Mouse (Mus musculus) forebrain, embryonic 11.5 days (tissue): ENCODE results near the gene Spag6l. TPM values are rescaled to one million over a fixed set of nuclear protein-coding genes. Genes with fewer than 3 reads are reported as not detected.
A peak's percentile ranks its signal among the peaks of the same experiment; 100 is the strongest.
"Not testable (repeated sequence)": the region's sequence is repeated elsewhere in the genome, so short reads cannot be mapped to it uniquely, and the experiment has no call there.

Experiments used
- ATAC-seq: fragments of 200-750 bp; cut with Nextera tagmentation; replicated peaks from 2 replicates; pipeline ENCODE4 v1.8.0; 2017; ENCODE audit warnings: moderate TSS enrichment; ENCODE audit not compliant: low FRiP score
- DNase-seq: peaks from one replicate; pipeline ENCODE4 v3.0.0-alpha.2; 2017; ENCODE audit warnings: low spot score
- H3K27ac ChIP-seq: fragments of 300-500 bp; sonication (generic); 2 replicates; pipeline ENCODE4 v1.5.1; 2014; ENCODE audit warnings: low read depth, low read length
- H3K27me3 ChIP-seq: fragments of 300-500 bp; sonication (generic); 2 replicates; pipeline ENCODE4 v1.6.1; 2014; ENCODE audit warnings: mild to moderate bottlenecking, low read length, mixed read lengths; ENCODE audit not compliant: control insufficient read depth, insufficient read depth
- H3K36me3 ChIP-seq: fragments of 300-500 bp; sonication (generic); 2 replicates; pipeline ENCODE4 v1.6.1; 2014; ENCODE audit warnings: mild to moderate bottlenecking, low read length, moderate library complexity, mixed read lengths; ENCODE audit not compliant: control insufficient read depth, insufficient read depth
- H3K4me1 ChIP-seq: fragments of 300-500 bp; sonication (generic); replicated peaks from 2 replicates; pipeline ENCODE4 v1.6.1; 2014; ENCODE audit warnings: low read length, mixed read lengths; ENCODE audit not compliant: control insufficient read depth, insufficient read depth
- H3K4me2 ChIP-seq: fragments of 300-500 bp; sonication (generic); 2 replicates; pipeline ENCODE4 v1.6.1; 2014; ENCODE audit warnings: low read depth, mild to moderate bottlenecking, low read length, moderate library complexity, mixed read lengths; ENCODE audit not compliant: severe bottlenecking
- H3K4me3 ChIP-seq: fragments of 300-500 bp; sonication (generic); 2 replicates; pipeline ENCODE4 v1.5.1; 2014; ENCODE audit warnings: low read depth, low read length
- H3K9ac ChIP-seq: fragments of 300-500 bp; sonication (generic); 2 replicates; pipeline ENCODE4 v1.6.1; 2014; ENCODE audit warnings: low read length
- H3K9me3 ChIP-seq: fragments of 300-500 bp; sonication (generic); 2 replicates; pipeline ENCODE4 v1.6.1; 2016; ENCODE audit warnings: low read length, mixed read lengths; ENCODE audit not compliant: control insufficient read depth
- WGBS: fragments of 180-500 bp; shearing (Covaris S2); extraction: QIAGEN DNeasy Blood & Tissue Kit; methylation state at CpG from one replicate; pipeline ENCODE4 v1.1.7; 2014; 5-methylcytosine and 5-hydroxymethylcytosine counted together
- polyA plus RNA-seq: library from polyadenylated mRNA; unstranded; fragments of >200 nt; fragmentation: Nextera tagmentation; extraction: Ambion mirVana; gene quantifications from 2 replicates; pipeline ENCODE4 v1.2.1, GENCODE M21; 2014

The Spag6l gene
- polyA plus RNA-seq, 1 experiment from 2014 or later: 1.4 TPM

DNA sequence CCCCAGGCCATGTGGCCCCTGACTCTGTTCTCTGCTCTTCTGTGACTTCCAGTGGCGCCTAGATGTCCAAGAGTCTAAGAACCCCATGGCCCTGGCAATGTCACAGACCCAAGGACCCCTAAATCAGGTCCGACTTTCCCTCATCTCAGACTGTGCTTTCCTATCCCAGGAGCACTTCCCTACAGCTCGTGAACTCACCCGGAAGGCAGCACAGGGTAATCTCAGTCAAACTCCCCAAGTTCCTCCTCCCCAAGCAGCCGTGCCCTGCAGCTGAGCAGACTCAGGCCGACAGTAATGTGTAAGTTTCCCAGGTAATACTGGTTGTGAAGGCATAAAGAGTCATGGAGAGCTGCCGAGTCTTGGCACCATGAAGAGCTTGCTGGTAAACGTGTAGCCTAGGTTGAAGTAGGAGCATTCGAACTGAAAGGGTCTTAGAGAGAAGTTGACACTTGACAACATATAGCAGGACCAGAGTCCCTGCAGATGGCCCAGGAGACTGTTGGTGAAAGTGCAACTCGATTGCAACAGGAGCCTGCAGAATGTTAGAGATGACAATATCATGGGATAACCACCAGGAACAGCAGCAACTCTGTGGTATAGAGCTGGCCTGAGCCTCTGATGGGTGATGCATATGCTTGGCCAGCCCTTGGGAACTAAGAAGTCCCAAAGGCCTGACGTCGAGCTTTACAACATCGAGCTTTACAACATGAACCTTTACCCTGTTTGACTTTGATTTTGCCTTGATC lies 27.6 kb upstream of the Spag6l start:
- Histone ChIP-seq H3K4me1 (no peaks in the 10 kb centered on the region), H3K27me3 (no peaks in the 10 kb centered on the region), H3K4me3 (no peak overlapping the region), H3K9ac (no peak overlapping the region), H3K27ac (no peak overlapping the region), H3K36me3 (no peaks in the 10 kb centered on the region), H3K9me3 (no peaks in the 10 kb centered on the region), H3K4me2 (no peak overlapping the region)
- WGBS: 77% methylated on average over 13 of the region's 13 CpGs
- DNase-seq (no peak), ATAC-seq (no peak)

DNA sequence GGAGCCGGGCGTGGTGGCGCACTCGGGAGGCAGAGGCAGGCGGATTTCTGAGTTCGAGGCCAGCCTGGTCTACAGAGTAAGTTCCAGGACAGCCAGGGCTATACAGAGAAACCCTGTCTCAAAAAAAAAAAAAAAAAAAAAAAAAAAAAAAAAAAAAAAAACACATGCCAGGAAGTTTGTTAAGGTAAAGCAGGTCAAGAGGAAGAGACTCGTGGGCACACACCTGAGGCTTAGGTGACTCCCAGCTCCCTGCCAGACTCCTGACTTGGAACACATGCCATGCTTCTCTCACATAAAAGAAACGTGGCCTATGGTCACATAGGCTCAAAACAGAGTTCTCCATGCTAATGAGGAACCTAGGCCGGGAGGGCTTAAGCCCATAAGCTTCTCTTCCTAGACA lies 26.8 kb upstream of the Spag6l start:
- H3K9me3 ChIP-seq, ATAC-seq, H3K4me2 ChIP-seq, H3K36me3 ChIP-seq, H3K4me1 ChIP-seq, H3K27ac ChIP-seq, H3K27me3 ChIP-seq, DNase-seq, H3K9ac ChIP-seq, H3K4me3 ChIP-seq: not testable (repeated sequence)
- 84% methylated on average over 9 of the region's 9 CpGs for WGBS

DNA sequence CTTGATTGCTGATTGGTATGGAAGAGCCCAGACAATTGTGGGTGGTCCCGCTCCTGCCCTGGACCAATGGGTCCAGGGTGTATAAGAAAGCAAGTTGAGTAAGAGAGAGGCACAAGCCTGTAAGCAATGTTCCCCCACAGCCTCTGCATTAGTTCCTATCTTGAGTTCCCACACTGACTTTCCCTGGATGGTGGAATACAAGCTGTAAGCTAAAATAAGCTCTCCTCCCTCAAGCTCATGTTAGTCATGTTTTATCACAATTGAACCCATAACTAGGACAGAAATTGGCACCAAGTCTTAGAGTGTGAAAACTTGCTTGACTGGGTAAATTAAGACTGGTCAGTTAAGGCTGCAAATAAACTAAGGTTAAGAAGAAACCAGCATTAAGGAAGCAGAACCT lies 26.3 kb upstream of the Spag6l start:
- ATAC-seq: no peak
- H3K27me3 ChIP-seq: no peaks in the 10 kb centered on the region
- no peaks in the 10 kb centered on the region for H3K4me1 ChIP-seq
- no peak overlapping the region for H3K9ac ChIP-seq
- no peak overlapping the region for H3K4me3 ChIP-seq
- H3K36me3 ChIP-seq: no peaks in the 10 kb centered on the region
- no peak overlapping the region for H3K4me2 ChIP-seq
- DNase-seq: no peak
- H3K27ac ChIP-seq: no peak overlapping the region
- WGBS: 97% methylated on average over 1 of the region's 1 CpGs
- no peaks in the 10 kb centered on the region for H3K9me3 ChIP-seq

DNA sequence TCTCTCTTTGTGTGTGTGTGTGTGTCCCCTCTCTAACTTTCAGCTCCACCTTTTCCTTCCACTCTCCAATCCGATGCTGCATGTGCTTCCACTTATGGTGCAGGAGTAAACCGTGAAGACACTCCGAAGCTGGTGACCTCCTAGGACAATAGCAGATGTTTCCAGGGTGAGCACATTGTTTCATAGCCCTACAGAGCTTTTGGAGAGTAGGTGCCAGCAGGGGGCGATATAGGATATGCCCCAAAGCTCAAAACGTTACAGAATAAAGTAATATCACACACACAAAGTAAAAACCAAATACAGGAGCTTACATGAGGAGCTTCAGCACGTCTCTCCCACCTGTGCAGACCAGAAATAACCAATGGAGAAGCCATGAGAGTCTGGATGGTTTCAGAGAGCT lies 25.6 kb upstream of the Spag6l start:
- 31% methylated on average over 6 of the region's 6 CpGs for WGBS
- Histone ChIP-seq H3K36me3 (no peaks in the 10 kb centered on the region), H3K27ac (no peak overlapping the region), H3K4me3 (no peak overlapping the region), H3K27me3 (no peaks in the 10 kb centered on the region), H3K4me1 (no peaks in the 10 kb centered on the region), H3K4me2 (no peak overlapping the region), H3K9ac (no peak overlapping the region), H3K9me3 (no peaks in the 10 kb centered on the region)
- no peak for ATAC-seq
- DNase-seq: no peak

DNA sequence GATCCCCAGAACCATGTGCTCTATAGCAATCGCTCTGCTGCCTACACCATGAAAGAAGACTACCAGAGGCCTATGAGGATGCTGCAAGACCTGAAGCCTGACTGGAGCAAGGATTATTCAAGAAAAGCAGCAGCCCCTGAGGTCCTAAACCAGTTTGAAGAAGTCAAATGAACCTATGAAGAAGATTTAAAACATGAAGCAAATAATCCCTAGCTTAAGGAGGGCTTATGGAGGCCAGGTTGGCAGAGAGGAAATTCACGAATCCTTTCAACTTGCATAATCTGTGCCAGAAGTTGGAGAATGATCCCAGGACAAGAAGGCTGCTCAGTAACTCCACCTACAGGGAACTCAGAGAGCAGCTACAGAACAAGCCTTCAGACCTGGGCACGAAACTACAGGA lies 23.2 kb upstream of the Spag6l start:
- DNase-seq (no peak), ATAC-seq (no peak)
- Histone ChIP-seq H3K36me3 (no peaks in the 10 kb centered on the region), H3K9ac (no peak overlapping the region), H3K27ac (no peak overlapping the region), H3K4me1 (no peaks in the 10 kb centered on the region), H3K27me3 (no peaks in the 10 kb centered on the region), H3K9me3 (no peaks in the 10 kb centered on the region), H3K4me3 (no peak overlapping the region), H3K4me2 (no peak overlapping the region)
- 85% methylated on average over 3 of the region's 3 CpGs for WGBS

DNA sequence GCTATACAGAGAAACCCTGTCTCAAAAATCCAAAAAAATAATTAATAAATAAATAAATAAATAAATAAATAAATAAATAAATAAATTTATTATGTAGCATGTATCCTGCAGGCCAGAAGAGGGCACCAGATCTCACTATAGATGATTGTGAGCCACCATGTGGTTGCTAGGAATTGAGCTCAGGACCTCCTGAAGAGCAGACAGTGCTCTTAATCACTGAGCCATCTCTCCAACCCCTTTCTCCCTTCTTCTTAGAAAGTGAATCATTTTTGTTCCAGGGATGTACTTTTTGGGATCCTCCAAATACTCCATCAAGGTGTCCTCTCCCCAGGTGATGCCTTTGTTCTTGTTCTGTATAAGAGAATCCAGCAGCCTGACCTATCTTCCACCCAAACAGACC lies 19.9 kb upstream of the Spag6l start:
- DNase-seq (no peak), ATAC-seq (no peak)
- Histone ChIP-seq H3K4me2 (no peak overlapping the region), H3K27ac (no peak overlapping the region), H3K27me3 (no peaks in the 10 kb centered on the region), H3K4me1 (no peaks in the 10 kb centered on the region), H3K36me3 (no peaks in the 10 kb centered on the region), H3K9me3 (no peaks in the 10 kb centered on the region), H3K9ac (no peak overlapping the region), H3K4me3 (no peak overlapping the region)

DNA sequence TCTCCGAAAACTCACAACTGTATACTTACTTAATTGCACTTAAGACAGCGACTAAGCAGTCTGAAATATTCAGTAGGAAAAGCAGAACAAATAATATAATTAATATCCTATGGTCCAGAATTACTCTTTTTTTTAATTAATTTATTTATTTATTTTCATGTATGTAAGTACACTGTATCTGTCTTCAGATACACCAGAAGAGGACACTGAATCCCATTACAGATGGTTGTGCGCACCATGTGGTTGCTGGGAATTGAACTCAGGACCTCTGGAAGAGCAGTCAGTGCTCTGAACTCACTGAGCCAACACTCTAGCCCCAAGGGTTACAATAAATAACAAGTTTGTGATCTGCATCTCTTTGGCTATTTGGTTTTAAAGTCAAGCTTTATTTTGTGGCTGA lies 415 bp upstream of the Spag6l start:
- Histone ChIP-seq H3K36me3 (no peaks in the 10 kb centered on the region), H3K4me2 (peak overlapping the region; percentile 86; the same call in 1 of the 2 replicates), H3K27me3 (no peaks in the 10 kb centered on the region), H3K27ac (no peak overlapping the region), H3K4me1 (no peaks in the 10 kb centered on the region; the same call in 1 of the 2 replicates), H3K9ac (no peak overlapping the region), H3K4me3 (no peak overlapping the region), H3K9me3 (no peaks in the 10 kb centered on the region)
- WGBS: 83% methylated on average over 3 of the region's 3 CpGs
- DNase-seq: no peak
- ATAC-seq: no peak; the same call in 1 of the 2 replicates

DNA sequence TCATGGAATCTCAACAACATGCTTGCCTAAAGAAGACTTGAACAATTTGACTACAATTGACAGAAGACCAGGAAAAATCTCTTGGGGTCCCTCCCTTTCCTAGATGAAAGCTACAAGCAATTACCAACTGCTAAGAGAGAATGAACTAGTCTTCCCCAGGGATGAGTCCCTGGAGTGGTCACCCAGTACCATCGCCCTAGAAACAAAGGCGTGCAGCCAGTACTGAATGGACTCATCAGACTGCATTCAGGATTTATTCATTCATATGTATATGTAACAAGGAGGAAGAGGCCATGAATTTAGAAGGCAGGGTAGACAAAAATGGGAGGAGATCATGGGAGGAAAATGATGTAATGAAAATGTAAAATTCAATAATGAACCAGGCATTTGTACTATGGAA lies 3.0 kb downstream of the Spag6l start:
- Histone ChIP-seq H3K4me1 (no peaks in the 10 kb centered on the region; the same call in 1 of the 2 replicates), H3K9ac (no peak overlapping the region), H3K27ac (no peak overlapping the region), H3K4me3 (no peak overlapping the region), H3K36me3 (no peaks in the 10 kb centered on the region), H3K4me2 (no peak overlapping the region), H3K27me3 (no peaks in the 10 kb centered on the region), H3K9me3 (no peaks in the 10 kb centered on the region)
- ATAC-seq: no peak
- DNase-seq: no peak
- WGBS: 84% methylated on average over 2 of the region's 2 CpGs

DNA sequence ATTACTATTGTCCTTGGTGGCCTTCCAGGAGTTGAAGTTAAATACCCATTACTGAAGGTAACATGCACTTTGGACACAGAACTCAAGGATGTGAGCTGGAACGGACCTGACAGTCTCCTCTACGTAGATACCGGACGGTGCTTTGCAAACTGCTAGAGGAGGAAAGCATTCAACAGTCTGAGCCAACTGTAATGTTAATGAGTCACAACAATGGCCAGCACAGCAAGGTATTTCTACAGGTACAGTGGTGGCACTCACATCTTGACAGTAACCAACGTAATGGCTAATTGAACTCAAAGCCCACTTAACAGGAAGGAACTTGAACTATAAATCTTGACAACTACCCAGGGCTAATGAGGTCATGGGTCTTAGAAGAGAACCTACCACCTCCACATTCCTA lies 3.8 kb downstream of the Spag6l start:
- Histone ChIP-seq H3K4me3 (no peak overlapping the region), H3K9ac (no peak overlapping the region), H3K27me3 (no peaks in the 10 kb centered on the region), H3K9me3 (no peaks in the 10 kb centered on the region), H3K27ac (no peak overlapping the region), H3K4me1 (no peaks in the 10 kb centered on the region; the same call in 1 of the 2 replicates), H3K36me3 (no peaks in the 10 kb centered on the region), H3K4me2 (no peak overlapping the region)
- ATAC-seq: no peak
- WGBS: 30% methylated on average over 5 of the region's 5 CpGs
- no peak for DNase-seq
